Mouse (Mus musculus) urinary bladder, postnatal 36 days (tissue): ENCODE data around the gene Kxd1.
A peak's percentile ranks its signal among the peaks of the same experiment; 100 is the strongest.
"Not testable (repeated sequence)": the region's sequence is repeated elsewhere in the genome, so short reads cannot be mapped to it uniquely, and the experiment has no call there.

Source experiments
- DNase-seq, 2 experiments: peaks; one replicate each; pipeline ENCODE4 v3.0.0; 2022; ENCODE audit warnings: low spot score in 2 of 2, mixed read lengths in 1 of 2

Gene Kxd1

DNA sequence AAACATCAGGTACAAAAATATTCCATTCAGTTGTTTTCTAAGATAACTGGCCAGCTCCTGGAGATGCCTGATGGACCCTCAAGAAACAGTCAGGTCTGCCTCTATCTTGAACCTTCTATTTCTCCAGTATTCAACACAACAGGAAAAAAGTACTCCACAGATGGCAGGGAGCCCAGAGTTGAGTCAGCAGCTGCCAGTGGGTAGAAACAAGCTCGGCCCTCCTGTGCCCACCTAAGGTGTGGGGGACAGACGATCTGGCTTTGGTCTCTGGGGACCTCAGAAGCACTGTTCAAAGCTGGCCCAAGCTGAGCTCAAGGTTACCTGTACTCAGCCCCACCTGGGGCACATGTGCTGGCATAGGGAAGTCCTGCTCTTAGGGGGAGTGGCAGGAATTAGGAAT, 14.3 kb downstream of the Kxd1 start:
- DNase-seq: no peak

DNA sequence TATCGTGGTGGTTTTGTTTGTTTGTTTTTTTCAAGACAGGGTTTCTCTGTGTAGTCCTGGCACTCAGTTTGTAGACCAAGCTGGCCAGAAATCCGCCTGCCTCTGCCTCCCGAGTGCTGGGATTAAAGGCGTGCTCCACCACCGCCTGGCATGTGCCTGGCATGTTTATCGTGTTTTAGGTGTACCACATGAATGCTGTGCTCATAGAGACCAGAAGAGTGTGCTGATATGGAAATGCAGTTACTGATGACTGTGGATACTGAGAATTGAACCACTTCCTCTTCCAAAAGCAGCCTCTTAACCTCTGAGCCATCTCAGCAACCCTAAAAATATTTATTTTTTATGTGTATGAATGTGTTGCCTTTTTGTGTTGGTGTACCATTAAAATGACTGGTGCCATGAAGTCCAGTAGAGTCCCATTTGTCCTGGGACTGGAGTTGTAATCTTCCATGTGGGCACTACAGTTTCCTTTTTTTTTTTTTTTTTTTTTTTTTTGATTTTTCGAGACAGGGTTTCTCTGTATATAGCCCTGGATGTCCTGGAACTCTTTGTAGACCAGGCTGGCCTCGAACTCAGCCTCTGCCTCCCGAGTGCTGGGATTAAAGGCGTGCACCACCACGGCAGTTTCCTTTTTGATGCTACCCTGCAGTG, 15.4 kb downstream of the Kxd1 start:
- no peak for DNase-seq

DNA sequence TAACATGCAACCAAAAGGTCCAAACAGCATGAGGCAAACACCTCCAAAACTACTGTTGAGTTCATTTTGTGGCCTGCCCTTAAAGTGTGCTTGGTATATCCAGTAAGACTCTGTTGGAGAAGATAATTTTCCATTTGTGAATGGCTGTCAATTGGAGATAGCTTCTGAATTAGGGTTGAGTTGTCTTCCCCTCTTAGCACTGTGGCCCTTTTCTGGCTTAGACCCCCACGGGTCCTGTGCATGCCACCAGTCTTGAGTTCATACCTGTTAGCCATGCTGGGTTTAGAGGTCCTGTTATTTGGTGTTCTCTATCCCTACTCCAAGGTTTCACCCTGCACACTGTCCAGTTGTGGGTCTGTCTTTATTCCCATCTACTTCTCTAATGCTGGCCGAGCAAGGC, 16.0 kb downstream of the Kxd1 start:
- DNase-seq: no peak

DNA sequence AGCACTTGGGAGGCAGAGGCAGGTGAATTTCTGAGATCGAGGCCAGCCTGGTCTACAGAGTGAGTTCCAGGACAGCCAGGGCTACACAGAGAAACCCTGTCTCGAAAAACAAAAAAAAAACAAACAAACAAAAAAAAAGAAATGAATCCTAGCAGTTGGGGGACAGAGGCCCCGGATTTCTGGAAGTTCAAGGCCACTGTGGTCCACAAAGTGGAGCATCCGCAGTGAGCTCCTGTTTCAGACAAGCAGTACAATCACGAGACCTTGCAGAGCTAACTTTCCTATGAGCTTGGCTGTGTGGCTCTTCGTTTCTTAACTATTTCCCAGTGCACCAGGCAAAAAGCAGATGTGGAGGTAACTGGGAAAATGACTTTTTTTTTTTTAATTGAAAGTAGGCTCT, 16.6 kb downstream of the Kxd1 start:
- DNase-seq: not testable (repeated sequence)

DNA sequence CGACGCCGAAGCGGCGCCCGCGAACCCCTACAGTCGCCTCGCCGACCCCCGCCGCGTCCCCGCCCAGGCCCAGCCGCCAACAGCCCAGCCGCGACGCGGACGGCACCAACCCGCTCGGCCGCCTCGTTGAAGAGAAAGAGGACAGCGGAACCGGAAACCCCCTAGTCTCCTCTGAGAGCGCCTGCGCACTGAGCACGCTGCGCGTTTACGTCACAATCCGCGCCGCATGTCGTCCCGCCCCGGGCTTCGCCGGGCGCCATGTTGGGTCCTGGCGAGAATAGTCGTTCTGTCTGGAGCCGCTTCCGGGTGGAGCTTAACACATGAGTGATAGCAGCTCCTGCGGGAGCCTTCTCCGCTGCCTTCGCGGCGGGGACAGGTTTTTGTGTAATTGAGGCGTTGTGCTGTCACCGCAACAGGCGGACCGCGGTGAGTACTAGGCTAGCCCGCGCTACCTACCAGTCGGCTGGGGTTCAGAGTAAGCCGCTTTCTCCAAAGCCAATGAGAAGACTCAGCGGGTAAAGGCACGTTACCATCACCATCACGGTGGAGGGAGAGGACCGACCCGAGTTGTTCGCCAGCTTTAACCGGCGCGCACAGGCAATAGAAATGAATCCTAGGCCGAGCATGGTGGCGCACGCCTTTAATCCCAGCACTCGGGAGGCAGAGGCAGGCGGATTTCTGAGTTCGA, 17.4 kb downstream of the Kxd1 start, which contains the start of gene Uba52:
Gene Uba52 (minus strand): TSS at position 574 of the 688 bp plus-strand sequence.
- DNase-seq: peak; percentile 96 to 97

DNA sequence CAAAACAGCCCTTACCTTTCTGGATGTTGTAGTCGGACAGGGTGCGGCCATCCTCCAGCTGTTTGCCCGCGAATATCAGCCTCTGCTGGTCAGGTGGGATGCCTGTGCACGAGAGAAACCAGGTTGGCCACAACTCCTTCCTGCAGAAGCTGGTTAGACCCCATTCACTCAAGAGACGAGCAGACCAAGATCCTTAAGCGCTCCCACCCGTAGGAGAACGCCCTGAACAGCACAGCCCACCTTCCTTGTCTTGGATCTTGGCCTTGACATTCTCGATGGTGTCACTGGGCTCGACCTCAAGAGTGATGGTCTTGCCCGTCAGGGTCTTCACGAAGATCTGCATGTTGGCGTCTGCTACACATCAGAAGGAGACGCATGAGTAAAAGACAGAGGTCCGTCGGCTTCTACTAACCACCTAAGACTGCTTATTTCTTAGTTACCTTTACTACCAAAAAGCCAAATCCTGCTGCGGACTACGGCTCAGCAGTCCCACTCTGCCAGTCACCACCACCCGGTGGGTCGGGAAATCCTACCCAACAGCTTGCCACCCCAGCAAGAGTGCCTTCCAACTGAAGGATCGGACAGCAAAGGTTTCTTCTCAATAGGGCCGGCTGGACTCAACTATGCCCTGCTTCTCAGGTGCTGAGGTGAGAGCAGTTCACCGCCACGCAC, 18.3 kb downstream of the Kxd1 start:
- no peak for DNase-seq

DNA sequence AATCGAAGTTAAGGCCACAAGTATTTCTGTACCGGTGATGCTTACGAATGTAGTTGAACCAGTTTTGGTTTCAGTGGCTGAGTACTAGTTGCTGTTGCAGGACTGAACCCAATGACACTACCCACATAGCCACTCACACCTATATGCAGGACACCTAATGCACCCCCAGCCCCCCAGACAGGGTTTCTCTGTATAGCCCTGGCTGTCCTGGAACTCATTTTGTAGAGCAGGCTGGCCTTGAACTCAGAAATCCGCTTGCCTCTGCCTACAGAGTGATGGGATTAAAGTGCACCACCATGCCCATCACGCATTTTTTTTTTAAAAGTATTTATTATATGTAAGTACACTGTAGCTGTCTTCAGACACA, 20.7 kb downstream of the Kxd1 start:
- DNase-seq: no peak

DNA sequence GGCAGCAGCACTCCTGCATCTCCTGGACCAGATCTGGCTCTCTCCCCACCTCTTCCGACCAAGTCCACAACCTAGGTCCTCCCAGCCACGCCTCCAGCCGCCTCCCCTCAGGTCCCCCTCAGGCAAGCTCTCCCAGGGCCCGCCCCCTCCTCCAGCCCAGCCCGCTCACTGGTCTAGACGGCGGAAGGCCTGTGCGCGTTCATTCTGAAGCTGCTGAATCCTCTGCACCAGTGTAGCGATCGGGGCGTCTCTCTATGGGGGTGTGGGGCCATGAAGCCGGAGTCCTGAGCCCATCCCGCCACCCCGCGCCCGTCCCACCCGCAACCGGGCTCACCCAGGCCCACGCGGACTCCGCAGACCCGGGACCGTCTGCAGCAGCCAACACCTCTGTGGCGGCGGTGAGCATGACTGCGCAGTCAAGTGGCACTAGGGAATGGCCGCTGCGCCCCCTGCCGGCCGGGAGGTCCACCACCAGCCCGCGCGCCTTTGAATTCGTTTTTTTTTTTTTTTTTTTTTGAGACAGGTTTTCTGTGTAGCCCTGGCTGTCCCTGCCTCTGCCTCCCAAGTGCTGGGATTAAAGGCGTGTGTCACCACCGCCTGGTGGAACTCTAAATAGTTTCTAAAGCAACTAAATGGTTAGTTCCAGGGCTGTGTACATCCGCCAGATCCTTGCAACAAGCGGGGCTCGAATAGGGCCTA, 21.3 kb downstream of the Kxd1 start, which contains the start of gene Rex1bd:
Gene Rex1bd (minus strand): TSS at position 425 of the 699 bp plus-strand sequence.
- DNase-seq: peak; percentile 91

DNA sequence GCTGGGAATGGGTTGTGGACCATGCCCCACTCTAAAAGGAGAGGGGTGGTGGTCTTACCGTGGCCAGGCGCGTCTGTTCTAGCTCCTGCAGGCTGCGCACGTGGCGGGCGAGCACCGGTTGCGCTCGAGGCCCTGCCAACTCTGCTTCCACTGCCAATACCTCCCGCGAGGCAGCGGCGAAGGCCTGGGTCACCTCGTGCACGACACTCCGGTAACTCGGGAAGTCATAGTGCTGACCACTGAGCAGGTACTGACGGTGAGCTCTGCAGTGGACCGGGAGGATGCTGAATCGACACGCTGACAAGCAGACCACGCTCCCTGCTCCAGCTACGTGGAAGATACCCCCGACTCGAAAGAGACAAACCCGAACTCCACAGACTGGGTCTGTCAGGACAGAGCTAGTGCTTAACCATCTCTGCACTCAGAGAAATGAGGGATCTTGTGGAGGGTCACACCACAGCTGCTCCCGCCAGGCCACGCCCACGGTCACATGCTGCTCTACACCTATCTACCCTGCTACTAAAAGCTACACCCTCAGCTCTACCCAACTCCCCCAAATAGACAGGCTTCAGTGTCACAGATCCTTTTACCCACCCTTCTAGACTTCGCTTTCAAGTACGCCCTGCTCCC, 21.9 kb downstream of the Kxd1 start:
- DNase-seq: no peak

DNA sequence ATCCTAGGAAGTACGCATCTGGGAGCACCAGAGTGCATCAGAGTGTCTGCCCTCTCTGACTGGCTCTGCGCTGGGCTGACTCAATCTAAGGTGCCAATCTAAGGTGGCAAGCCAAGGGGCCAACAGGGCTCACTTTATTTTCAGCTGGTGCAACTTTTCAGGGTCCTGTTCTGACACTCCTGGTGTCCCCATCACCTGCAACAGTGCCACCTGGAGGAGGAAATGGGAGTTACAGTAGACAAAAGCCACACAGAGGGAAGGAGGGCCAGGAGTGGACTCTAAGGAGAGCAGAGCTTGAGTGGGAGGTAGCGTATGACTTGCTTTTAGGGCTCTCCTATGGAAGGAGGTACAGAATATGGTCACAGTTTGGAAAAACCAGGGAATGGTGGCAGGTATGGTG, 22.9 kb downstream of the Kxd1 start:
- DNase-seq: peak; percentile 66 to 67

DNA sequence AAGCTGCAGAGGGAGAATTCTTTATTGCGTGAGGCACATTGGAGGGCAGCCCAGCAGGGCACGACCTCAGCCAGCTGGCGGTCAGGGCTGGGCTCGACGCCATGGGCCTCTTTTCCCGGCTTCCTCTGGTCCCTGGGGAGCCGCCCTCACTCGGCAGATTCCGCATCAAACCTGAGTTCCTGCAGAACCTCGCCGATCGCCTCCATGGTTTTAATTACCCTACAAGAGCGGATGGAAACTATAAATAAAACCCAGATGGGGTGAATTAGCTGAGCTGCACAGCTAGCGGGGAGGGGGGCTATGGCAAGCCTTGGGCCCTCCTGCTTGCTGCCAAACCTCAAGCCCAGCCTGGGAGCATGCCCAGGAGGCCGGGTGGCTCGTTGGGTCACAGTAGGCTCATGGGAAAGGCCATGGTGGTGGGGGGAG, 23.5 kb downstream of the Kxd1 start:
- peak in 1 of 2 experiments; percentile 72 for DNase-seq

DNA sequence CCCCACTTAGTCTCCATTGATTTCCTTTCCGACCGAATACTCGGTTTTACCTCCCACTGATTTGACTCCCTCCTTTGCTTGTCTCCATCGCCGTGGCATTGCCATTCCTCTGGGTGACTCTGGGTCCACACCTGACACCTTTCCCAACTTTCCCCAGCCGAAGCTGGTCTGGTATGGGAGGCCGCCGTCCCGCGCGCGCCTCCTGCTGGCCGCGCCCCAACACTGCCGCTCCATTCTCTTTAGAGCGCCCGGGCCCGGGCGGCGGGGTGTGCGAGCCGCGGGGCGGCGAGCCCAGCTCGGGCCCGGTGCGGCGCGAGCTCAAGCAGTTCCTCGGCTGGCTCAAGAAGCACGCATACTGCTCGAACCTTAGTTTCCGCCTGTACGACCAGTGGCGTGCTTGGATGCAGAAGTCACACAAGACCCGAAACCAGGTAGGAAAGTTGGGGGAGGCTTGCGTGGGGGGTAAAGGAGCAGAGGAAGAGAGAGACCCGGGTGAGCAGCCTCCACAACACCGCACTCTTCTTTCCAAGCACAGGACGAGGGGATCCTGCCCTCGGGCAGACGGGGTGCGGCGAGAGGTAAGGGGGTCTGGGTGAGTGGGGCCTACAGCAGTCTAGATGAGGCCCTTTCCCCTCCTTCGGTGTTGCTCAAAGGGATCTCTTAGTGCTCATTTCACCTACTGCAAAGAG, 24.6 kb downstream of the Kxd1 start:
- peak in 1 of 2 experiments; percentile 62 for DNase-seq

DNA sequence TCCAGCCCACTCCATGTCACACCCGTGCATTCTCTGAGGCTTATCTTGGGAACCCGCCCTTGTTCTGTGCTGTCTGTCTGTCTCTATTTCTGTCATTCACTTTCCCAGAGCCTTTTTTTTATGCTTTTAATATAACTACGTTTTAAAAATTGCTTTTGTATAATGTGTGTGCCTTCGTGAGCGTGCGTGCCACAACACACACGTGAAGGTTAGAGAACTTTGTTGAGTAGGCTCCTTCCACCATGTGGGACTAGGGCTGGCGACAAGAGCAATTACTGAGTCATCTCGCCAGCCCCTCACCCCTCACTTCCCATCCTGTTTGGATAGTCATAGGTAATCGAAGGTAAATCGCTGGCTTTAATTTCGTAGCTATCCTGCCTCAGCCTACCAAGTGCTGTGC, 25.2 kb downstream of the Kxd1 start:
- DNase-seq: no peak

DNA sequence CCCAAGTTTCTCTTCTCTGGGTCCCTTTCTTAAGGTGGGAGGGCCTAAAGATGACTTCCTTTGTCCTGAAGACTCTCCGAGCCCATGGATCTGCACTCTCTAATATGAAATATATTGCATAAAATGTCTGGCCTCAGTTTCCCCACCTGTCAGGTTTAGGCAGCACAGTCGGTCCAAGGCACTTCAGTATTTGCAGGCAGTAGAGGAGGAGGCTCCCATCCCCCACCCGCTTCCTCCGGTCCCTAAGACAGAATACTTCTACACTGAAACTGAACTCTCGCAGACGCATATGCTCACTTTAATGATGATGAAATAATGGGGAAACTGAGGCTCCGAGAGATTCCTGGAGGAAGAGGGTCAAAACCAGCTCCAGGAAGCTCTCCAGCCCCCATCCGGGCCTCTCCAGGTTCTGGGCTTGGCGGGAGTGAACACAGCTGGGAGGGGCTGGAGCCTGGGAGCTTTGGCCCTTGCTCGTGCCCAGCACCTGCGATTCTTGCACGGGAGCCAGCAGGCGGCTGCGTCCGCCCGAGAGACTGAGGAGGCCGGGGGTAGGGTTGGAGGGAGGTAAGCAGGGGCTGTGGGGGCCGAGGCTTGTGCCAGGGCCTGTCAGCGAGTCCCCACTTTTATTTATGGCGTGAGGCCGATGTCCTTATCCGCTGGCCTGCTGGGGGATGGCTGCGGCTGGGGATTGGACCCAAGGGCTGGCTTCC, 25.8 kb downstream of the Kxd1 start:
- DNase-seq: no peak

DNA sequence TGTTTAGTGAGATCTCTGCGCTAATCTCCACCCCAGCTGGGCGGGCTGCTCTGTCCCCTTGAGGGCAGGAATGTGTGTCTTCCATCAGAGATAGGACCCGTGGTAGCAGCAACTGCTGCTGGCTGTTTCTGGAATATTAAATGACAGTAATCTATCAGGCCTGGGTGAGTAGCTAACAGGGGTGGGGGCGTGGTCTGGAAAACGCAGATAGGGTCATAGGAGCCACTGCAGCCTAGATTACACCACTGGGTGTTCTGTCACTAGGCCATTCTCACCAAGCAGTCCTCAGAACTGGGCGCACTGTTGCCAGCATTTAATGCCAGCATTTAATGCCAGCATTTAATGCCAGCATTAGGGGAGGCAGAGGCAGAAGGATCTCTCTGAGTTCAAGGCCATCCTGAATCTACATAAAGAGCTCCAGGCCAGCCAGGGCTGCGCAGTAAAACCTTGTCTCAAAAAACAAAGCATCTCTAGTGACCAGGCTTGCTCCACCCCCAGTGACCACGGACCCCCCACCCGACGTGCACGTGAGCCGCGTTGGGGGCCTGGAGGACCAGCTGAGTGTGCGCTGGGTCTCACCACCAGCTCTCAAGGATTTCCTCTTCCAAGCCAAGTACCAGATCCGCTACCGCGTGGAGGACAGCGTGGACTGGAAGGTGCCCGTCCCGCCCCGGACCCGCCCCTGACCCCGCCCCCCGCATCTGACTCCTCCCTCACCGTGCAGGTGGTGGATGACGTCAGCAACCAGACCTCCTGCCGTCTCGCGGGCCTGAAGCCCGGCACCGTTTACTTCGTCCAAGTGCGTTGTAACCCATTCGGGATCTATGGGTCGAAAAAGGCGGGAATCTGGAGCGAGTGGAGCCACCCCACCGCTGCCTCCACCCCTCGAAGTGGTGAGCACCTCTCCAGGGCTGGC, 27.1 kb downstream of the Kxd1 start:
- DNase-seq: no peak

DNA sequence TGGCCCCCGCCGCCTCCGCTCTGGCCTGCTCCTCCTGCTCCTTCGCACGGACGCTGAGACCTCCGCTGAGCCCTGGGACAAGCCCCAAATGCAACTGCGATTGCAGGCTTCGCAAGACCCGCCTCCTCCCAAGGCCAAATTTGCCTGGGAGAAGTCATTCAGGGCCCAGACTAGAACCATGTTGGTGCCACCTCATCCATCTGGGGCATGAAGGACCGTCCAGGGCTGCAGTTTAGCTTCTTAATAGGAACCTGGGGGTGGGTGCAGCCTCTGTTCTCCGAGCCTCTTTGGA, 32.0 kb downstream of the Kxd1 start:
- no peak for DNase-seq

DNA sequence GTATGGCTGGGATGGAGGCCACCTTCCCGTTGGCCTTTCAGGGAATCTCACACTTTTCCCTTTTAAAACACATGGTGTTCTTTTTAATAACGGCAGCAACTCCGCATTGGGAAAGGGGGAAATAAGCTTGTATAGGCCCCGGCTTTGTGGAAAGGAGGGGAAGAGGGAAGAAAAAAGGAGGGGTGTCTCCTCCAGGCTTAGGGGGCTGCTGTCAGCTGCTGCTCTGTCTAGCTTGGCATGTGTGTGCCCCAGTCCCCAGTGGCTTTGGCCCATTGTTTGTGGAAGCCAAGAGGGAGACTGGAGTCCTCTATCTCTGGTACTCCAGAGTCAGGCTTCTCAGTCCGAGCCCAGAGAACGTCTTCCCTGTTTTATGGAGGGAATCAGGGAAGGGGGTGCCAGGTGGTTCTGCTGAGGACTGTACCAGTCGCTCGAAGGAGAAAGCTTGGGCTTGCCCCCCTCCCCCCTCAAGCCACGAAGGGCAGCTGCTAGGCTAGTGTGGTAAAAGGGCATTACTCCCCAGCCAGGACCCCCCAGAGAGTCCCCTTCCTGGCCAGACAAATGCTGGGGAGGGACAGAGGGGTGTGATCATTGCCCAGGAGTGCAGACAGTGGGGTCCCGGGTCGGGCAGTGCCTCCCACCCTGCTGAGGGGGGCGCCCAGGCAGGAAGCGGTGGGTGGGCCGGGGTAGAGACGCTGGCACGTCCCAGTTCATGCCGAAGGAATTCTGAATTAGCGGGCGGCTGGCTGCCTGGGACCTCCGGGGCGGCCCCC, 32.6 kb downstream of the Kxd1 start:
- DNase-seq: no peak

DNA sequence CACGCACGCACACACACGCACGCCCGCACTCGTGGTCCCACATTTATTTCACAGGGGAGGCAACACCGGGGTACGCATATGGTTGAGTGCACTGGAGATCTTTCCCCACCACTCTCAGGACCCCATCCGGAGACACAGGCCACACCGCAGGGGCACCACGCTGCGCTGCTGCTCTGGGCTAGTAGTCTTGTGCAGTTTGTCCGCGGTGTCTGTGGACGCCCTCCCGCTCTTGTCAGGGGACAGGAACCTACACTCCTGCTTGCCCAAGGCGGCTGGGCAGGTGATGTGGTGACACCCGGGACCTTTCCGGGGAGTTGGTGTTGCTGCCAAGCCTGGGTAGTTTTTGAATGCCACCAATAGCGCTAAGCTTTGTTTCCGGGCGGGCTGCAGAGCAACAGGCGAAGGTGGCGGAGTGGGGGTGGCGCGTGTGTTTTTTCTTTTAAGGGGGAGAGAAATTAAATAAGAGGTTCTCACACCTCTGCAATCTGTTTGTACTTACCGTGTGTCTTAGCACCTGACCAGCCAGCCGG, 33.3 kb downstream of the Kxd1 start:
- DNase-seq: no peak
